Mouse (Mus musculus): ENCODE data around the gene Ube2h. TPM values are rescaled to one million over a fixed set of nuclear protein-coding genes. Genes with fewer than 3 reads are reported as not detected.
"Not testable (repeated sequence)": the region's sequence is repeated elsewhere in the genome, so short reads cannot be mapped to it uniquely, and the experiment has no call there.

Ube2h gene
- polyA plus RNA-seq, 1 experiment from 2014 or later = 63.3 TPM

DNA sequence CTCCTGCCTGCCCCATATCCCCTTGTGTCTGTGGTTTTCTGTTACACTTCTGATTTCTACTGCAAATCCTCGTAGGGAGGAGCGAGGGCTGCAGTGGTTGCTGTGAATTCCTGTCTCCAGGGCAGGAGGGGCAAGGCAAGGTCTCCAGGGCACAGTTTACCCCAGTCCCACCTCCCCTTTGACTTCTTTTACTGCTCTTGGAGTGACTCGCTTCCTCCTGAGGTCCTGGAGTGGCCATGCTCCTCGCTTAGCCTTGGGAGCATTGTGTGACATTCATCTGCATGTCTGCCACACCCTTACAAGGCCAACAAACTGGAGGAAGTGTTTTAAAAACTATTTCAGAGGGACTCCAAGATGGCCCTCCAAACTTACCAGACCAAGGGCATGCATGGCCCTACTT lies 16.7 kb upstream of the Ube2h start:
- WGBS = 68% methylated on average over 4 of the region's 4 CpGs
- H3K9ac ChIP-seq (replicated peaks) = no peak overlapping the region

DNA sequence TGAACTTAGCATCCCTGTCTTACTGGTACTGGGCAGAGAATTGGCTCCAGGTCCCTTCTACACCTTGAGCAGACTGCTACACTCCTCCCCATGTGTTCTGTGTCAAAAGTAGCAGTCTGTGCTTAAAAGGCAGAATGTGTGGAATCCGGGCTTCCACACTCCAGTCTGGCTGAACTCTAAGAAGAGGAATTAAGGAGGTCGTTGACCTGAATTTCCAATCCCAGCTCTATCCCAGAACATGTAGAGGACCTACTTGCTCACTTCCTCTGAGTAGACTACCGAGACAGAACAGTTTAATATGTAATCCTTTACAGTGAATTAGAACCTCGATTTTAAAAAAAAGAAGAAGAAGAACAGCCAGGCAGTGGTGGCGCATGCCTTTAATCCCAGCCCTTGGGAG lies 14.9 kb upstream of the Ube2h start:
- Histone ChIP-seq H3K27me3 (peaks cover 3% of the 10 kb centered on the region; the same call in 1 of the 2 replicates), H3K4me2 (replicated peaks) (no peak overlapping the region), H3K4me1 (no peaks in the 10 kb centered on the region), H3K36me3 (no peaks in the 10 kb centered on the region), H3K9ac (replicated peaks) (no peak overlapping the region), H3K9me3 (no peaks in the 10 kb centered on the region), H3K27ac (replicated peaks) (no peak overlapping the region), H3K4me3 (no peak overlapping the region)
- WGBS = 84% methylated on average over 5 of the region's 5 CpGs
- ATAC-seq (ENCODE audit: low FRiP score, low read depth) = no peak

More for the DNA sequence above, 16.7 kb upstream of the Ube2h start:
- no peak for ATAC-seq (ENCODE audit: low FRiP score, low read depth)
- Histone ChIP-seq H3K4me2 (replicated peaks) (no peak overlapping the region), H3K27me3 (peaks cover 3% of the 10 kb centered on the region; the same call in 1 of the 2 replicates), H3K4me1 (no peaks in the 10 kb centered on the region), H3K4me3 (no peak overlapping the region), H3K27ac (replicated peaks) (no peak overlapping the region), H3K9me3 (no peaks in the 10 kb centered on the region), H3K36me3 (no peaks in the 10 kb centered on the region)

DNA sequence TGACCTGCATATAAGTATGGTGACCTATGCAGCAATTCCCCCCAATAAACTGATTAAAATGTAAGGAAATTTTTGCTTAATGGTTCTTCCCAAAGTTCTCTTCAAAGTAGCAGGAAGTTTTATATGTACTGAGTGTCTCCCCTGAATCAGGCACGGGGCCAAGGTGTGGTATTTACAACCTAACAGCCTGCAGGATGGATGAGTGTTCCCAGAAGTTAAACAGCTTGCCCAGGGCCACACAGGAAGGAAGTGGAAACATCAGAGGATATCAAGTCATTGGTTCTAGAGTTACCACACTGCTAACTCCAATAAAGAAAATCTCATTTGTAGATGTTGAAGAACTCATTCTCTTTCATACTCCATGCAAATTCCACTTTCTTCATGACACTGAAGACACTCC lies 7.7 kb upstream of the Ube2h start:
- Histone ChIP-seq H3K27ac (replicated peaks) (no peak overlapping the region), H3K4me2 (replicated peaks) (no peak overlapping the region), H3K9me3 (0 out of 2 replicates have a peak, but pooled peaks cover 3% of the 10 kb centered on the region), H3K4me3 (no peak overlapping the region), H3K27me3 (no peaks in the 10 kb centered on the region), H3K4me1 (peaks cover 3% of the 10 kb centered on the region; the same call in 1 of the 2 replicates), H3K9ac (replicated peaks) (no peak overlapping the region), H3K36me3 (no peaks in the 10 kb centered on the region)
- no peak for ATAC-seq (ENCODE audit: low FRiP score, low read depth)
- WGBS = 74% methylated on average over 1 of the region's 1 CpGs

- Histone ChIP-seq H3K4me3 (no peak overlapping the region), H3K27ac (replicated peaks) (no peak overlapping the region), H3K36me3 (no peaks in the 10 kb centered on the region), H3K27me3 (no peaks in the 10 kb centered on the region), H3K9me3 (0 out of 2 replicates have a peak, but pooled peaks cover 3% of the 10 kb centered on the region), H3K4me2 (replicated peaks) (no peak overlapping the region), H3K4me1 (peaks cover 6% of the 10 kb centered on the region; the same call in 1 of the 2 replicates), H3K9ac (replicated peaks) (no peak overlapping the region)
- 29% methylated on average over 4 of the region's 4 CpGs for WGBS
- no peak for ATAC-seq (ENCODE audit: low FRiP score, low read depth)
These were observed 4.4 kb upstream of the Ube2h start for GRCm38 (mm10) chr6:30308751-30309150.

GRCm38 (mm10) chr6:30307691-30308090 lies 3.4 kb upstream of the Ube2h start:
- Histone ChIP-seq H3K27ac (replicated peaks) (no peak overlapping the region), H3K36me3 (no peaks in the 10 kb centered on the region), H3K4me1 (peaks cover 11% of the 10 kb centered on the region; the same call in 1 of the 2 replicates), H3K4me3 (no peak overlapping the region), H3K4me2 (replicated peaks) (no peak overlapping the region), H3K9me3 (no peaks in the 10 kb centered on the region), H3K9ac (replicated peaks) (no peak overlapping the region), H3K27me3 (no peaks in the 10 kb centered on the region)
- ATAC-seq (ENCODE audit: low FRiP score, low read depth) = no peak
- WGBS = 79% methylated on average over 9 of the region's 9 CpGs

DNA sequence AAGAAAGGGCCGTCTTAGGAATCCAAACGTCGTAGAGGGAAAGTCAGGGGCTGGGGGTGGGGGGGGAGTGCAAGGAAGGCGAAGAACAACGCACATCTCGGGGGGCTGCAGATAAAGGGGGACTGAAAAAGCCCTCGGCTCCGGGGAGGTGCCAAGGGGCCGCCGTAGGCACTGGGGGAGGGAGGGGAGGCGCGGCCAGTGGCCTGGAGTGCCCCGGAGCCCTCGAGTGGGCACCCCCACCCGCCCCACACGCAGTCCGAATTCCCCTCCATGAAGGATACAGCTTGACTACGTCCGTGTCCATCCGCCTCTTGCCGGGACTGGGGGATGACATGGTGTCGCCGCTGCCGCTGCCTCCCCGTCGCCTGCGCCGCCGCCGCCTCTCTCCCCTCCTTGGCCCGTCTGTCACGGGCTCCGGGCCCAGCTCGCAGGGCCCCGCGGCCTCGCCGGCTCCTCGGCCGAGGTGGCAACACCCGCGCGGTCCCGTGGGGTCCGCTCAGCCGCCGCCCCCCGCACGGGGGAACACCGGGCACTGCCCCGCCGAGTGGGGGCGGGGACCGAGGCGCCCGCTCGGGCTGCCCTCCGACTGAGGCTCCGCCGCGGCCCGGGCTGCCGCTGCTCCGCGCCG lies 454 bp downstream of the Ube2h start:
- Histone ChIP-seq H3K4me1 (peaks cover 39% of the 10 kb centered on the region), H3K4me3 (peak overlapping the region; percentile 84), H3K27ac (replicated peaks) (peak overlapping the region; percentile 95), H3K4me2 (replicated peaks) (peak overlapping the region; percentile 81), H3K9ac (replicated peaks) (peak overlapping the region; percentile 96)
- ATAC-seq (ENCODE audit: low FRiP score, low read depth) = peak; percentile 30; the same call in 1 of the 2 replicates
- WGBS = 0% methylated on average over 52 of the region's 66 CpGs
- not testable (repeated sequence) for H3K27me3 ChIP-seq, H3K36me3 ChIP-seq, H3K9me3 ChIP-seq

DNA sequence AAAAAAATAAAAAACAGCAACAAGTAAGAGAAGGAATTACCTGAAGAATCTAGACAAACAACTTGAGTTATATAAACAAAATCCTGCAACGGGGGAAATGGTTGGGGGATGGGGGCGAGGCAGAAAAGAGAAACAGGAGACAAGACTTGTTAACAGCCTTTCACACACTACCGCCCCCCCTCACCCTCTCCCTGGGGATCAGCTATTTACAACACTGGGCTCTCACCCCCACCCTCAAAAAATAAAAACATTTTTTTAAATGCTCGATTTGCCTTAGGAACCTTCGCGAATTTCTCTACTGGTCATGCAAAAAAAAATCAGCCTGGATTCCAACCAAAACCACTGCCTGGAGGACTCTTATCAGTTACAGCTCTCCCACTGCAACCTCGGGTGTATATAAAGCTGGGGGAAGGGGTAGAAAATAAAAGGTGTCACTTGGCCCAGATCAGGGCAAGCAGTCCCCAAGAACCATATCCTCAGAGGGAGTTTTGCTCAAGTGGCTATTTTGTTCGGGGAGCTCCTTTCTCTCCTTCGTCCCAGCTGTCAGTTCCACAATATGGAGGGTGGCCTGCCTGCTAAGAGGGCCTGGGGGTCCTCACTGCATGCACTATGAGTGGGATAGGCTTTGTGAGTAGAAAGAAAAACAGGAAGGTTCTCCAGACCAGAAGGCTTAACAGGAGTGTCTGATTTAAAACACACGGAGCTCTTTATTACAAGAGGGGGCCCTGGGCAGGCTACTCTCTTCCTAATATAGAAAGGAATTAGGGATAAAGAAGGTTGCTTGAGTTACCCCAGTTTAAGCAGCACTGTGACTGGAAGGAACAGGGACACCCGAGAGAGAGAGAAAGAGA lies 1.3 kb downstream of the Ube2h start:
- H3K27me3 ChIP-seq = no peaks in the 10 kb centered on the region
- WGBS = 1% methylated on average over 11 of the region's 11 CpGs
- peaks cover 4% of the 10 kb centered on the region; the same call in 1 of the 2 replicates for H3K36me3 ChIP-seq
- H3K4me2 ChIP-seq (replicated peaks) = peak overlapping the region; percentile 81
- H3K27ac ChIP-seq (replicated peaks) = peak overlapping the region; percentile 95
- peaks cover 36% of the 10 kb centered on the region for H3K4me1 ChIP-seq
- peak overlapping the region; percentile 96 for H3K9ac ChIP-seq (replicated peaks)
- no peak for ATAC-seq (ENCODE audit: low FRiP score, low read depth)
- H3K9me3 ChIP-seq = no peaks in the 10 kb centered on the region
- H3K4me3 ChIP-seq = peak overlapping the region; percentile 84

DNA sequence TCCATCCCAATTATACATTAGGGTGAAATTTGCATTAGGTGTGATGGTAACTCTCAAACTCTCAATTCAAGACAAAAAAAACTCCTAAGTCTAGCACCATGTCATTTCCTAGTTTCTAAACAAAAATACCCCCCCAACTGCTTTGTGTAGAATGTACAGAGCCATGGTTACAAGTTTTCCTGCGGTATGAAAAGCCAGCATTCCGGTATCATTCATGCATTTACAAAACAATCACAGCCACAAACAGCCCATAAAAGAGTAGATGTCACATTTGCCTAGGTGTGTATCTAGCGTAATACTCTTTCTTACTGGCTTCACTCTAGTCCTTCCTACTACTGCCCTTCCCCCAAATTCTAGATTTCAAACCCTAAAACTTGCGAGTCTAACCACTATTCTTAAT lies 2.2 kb downstream of the Ube2h start:
- Histone ChIP-seq H3K9ac (replicated peaks) (peak overlapping the region; percentile 61), H3K27ac (replicated peaks) (peak overlapping the region; percentile 87), H3K4me2 (replicated peaks) (peak overlapping the region; percentile 81), H3K4me3 (peak overlapping the region; percentile 84), H3K4me1 (peaks cover 36% of the 10 kb centered on the region), H3K36me3 (peaks cover 9% of the 10 kb centered on the region), H3K9me3 (no peaks in the 10 kb centered on the region), H3K27me3 (no peaks in the 10 kb centered on the region)
- 12% methylated on average over 4 of the region's 4 CpGs for WGBS
- no peak for ATAC-seq (ENCODE audit: low FRiP score, low read depth)

- 1% methylated on average over 7 of the region's 7 CpGs for WGBS
These were observed 3.4 kb downstream of the Ube2h start for GRCm38 (mm10) chr6:30300901-30301300.

DNA sequence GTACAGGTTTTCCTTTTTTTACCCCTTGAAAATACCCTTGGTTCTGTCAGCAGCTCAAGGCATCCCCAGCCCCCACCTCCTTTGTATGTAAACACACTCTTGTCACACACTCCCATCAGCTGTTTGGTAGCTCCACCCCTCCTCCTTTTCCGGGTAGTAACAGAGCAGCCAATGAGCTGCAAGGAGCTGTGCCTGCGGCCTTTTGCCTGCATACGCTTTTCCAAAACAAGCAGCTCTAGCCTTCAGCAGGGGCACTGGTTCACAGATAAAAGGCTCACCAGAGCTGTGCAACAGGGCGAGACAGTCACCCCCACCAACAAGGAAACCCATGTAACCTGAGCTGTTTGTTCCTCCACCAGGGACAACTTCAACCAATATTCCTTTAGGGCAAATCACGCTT lies 4.0 kb downstream of the Ube2h start:
- peak overlapping the region; percentile 61 for H3K9ac ChIP-seq (replicated peaks)
- peak overlapping the region; percentile 81 for H3K4me2 ChIP-seq (replicated peaks)
- no peaks in the 10 kb centered on the region for H3K27me3 ChIP-seq
- WGBS = 1% methylated on average over 5 of the region's 5 CpGs
- no peaks in the 10 kb centered on the region for H3K9me3 ChIP-seq
- H3K36me3 ChIP-seq = peaks cover 18% of the 10 kb centered on the region
- H3K4me3 ChIP-seq = peak overlapping the region; percentile 84
- peak overlapping the region; percentile 87 for H3K27ac ChIP-seq (replicated peaks)
- H3K4me1 ChIP-seq = peaks cover 36% of the 10 kb centered on the region
- ATAC-seq (ENCODE audit: low FRiP score, low read depth) = peak; percentile 68

More at GRCm38 (mm10) chr6:30300901-30301300, 3.4 kb downstream of the Ube2h start:
- Histone ChIP-seq H3K9me3 (no peaks in the 10 kb centered on the region), H3K4me3 (peak overlapping the region; percentile 84), H3K27ac (replicated peaks) (peak overlapping the region; percentile 87), H3K27me3 (no peaks in the 10 kb centered on the region), H3K36me3 (peaks cover 13% of the 10 kb centered on the region), H3K9ac (replicated peaks) (peak overlapping the region; percentile 61), H3K4me2 (replicated peaks) (peak overlapping the region; percentile 81), H3K4me1 (peaks cover 36% of the 10 kb centered on the region)
- no peak for ATAC-seq (ENCODE audit: low FRiP score, low read depth)

DNA sequence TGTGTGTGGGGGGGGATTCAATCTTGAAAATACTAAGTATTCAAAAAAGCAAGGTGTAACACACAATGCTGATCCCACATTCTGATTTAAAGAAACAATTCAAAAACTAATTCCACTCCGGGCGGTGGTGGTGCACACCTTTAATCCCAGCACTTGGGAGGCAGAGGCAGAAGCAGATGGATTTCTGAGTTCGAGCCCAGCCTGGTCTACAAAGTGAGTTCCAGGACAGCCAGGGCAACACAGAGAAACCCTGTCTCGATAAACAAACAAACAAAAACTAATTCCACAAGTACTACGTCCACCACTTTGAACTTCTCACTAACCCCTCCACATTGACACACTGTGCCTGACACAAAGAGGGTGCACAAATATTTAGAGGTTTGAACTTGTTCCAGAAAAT lies 4.7 kb downstream of the Ube2h start:
- 75% methylated on average over 5 of the region's 5 CpGs for WGBS
- Histone ChIP-seq H3K4me2 (replicated peaks) (peak overlapping the region; percentile 81), H3K27me3 (no peaks in the 10 kb centered on the region), H3K9me3 (no peaks in the 10 kb centered on the region), H3K9ac (replicated peaks) (no peak overlapping the region), H3K27ac (replicated peaks) (peak overlapping the region; percentile 87), H3K4me3 (no peak overlapping the region), H3K36me3 (peaks cover 25% of the 10 kb centered on the region), H3K4me1 (peaks cover 34% of the 10 kb centered on the region)
- no peak for ATAC-seq (ENCODE audit: low FRiP score, low read depth)

DNA sequence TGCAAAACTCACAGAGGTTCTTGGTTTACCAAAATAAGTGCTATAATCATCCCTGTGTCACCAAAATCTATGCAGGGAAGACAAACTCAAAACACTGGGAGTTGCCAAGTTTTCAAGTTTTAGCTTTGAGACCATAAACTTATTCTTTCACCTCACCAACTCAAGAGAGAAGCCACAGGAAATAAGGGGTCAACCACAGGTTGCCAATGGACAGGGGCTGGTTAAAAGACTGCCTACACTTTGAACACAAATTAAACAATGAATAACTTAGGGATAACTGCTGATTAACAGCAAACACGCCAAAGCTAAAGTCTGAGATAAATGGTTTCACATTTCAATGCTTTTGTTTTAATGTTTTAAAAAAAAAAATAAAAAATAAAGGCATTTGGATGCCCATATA lies 5.2 kb downstream of the Ube2h start:
- Histone ChIP-seq H3K36me3 (peaks cover 25% of the 10 kb centered on the region), H3K9me3 (no peaks in the 10 kb centered on the region), H3K27ac (replicated peaks) (no peak overlapping the region), H3K4me1 (peaks cover 33% of the 10 kb centered on the region), H3K4me3 (no peak overlapping the region), H3K9ac (replicated peaks) (no peak overlapping the region), H3K4me2 (replicated peaks) (no peak overlapping the region), H3K27me3 (no peaks in the 10 kb centered on the region)
- ATAC-seq (ENCODE audit: low FRiP score, low read depth) = no peak
- WGBS = 94% methylated on average over 1 of the region's 1 CpGs

All from midbrain, embryonic 12.5 days (tissue).